Mouse (Mus musculus): ENCODE results near the gene Pgm2.

DNA sequence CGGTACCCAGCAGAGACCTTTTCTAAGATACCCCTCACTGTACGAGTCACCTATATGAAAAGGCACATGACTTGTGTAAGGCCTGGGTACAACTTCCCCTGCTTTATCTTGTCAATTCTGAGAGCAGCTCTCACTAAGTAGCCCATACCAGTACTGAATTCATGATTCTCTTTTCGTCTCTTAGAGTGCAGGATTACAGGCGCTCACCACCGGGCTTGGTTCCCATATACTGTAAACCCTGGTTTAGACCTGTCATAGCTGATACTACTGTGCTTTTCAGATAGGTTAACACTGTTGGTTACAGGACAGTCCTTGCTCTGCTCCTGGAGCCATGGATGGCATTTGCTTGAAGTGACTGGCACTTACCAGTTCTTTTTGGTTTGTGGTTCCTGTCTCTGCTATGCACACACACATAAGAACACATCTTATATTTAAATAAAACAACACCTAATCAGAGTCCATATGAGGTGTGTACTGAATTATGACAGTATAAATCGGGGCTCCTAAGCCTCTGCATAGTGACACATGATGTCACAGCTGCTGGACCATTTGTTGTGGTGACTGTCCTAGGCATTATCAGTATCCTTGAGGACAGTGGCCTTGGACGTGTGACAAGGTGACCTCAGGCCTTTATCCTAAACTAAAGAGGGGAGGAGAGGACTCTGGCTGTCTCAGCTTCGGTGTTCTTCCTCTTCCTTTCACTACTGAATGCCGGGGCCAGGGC is 9.4 kb downstream of the Pgm2 start:
- TF ChIP-seq POLR2A (IDR thresholded peaks at IDR 0.05; ENCODE audit: insufficient read depth, low read length) (no peak), CTCF (IDR thresholded peaks at IDR 0.05; ENCODE audit: low read depth, low read length) (no peak)
